Mouse (Mus musculus): ENCODE data around the gene Cox5b. TPM values are rescaled to one million over a fixed set of nuclear protein-coding genes. Genes with fewer than 3 reads are reported as not detected.

Cox5b gene
- total RNA-seq, 4 experiments from 2014 or later, result 864 to 1,112 (median 950) TPM

- peak; percentile 62 to 64 for DNase-seq (ENCODE audit: low spot score in 2 of 2)
These were observed 7.3 kb upstream of the Cox5b start for GRCm38 (mm10) chr1:36683810-36684467.

DNA sequence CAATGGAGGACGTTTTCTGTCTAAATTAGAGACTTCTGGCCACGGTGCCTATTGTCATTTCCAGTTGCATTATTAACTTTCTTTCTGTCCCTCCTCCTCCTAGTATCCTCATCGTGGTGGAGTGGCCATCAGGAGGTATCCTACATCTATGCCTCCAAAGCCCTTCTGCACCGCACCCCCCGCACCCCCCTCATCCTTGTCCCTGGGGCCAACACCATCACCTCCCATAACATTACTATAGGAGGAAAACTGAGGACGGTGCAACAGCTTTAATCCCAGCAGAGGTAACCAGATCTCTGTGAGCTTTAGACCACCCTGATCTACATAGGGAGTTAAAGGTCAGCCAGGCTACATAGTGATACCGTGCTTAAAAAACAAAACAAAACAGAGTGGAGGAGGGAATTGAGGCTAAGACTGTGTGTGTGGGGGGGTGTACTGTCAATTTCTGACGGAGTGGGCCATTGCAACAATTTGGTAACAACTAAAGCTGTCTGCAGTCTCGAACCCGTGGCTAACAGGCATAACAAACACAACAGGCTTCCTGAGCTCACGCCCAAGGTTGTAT is 496 bp upstream of the Cox5b start:
- DNase-seq (ENCODE audit: low spot score in 2 of 2), result no peak

DNA sequence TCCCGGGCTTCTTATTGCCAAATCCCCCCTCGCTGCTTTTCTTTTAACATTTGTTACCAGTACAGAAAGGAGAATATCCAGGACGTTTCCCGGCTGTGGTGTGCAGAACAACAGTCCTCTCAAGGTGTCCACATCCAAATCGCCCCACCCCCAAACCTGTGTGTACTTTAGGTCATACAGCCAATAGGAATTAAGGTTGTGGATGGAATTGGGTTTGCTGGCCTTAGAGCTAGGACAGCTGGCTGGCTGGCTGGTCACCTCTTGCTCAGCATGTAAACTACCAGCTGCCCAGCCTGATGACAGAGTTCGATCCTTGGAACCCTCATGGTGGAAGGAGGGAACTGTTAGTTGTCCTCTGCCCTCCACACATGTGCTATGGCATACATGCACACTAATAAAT is 3.6 kb downstream of the Cox5b start:
- DNase-seq (ENCODE audit: low spot score in 2 of 2), result no peak

- DNase-seq (ENCODE audit: low spot score in 2 of 2), result no peak
These were observed 5.2 kb downstream of the Cox5b start for GRCm38 (mm10) chr1:36696411-36696810.

DNA sequence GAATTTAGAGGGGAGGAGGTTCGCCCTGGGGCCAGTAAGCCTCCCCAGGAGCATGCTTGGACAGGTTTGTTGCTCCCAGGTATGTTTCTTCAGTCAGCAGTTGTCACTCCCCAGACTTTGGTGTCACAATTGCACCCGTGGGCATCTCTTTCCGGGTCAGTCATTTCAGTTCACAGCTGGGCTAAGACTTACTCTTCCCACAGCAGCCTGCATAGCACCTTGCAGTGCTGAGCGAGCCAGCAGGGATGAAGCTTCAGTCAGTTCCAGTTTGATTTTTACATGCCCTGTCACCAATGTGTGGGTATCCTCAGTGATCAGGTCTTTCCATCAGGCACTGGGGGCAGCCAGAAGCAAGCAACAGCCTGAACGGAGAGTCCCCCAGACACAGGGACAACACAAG is 5.8 kb downstream of the Cox5b start:
- no peak for DNase-seq (ENCODE audit: low spot score in 2 of 2)

GRCm38 (mm10) chr1:36707166-36707565 is 15.9 kb downstream of the Cox5b start:
- no peak for DNase-seq (ENCODE audit: low spot score in 2 of 2)

DNA sequence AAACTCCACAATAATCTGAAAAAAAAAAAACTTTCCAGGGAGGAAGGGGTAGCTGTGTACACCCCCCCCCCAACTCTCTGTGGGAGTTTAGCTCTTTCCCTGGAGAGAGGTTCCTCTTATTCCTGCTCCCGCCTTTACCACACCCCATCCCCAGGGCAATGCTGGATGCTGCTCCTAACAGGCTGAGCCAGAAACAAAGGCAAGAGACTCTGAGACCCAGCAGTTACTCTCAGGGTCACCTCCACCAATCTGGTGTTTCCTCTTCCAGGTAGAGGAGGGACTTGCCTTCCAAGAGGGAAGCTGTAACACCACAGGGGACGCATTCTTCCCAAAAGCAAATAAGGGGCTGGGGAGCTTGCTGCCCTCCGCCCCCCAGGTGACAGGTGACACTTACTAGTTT is 16.5 kb downstream of the Cox5b start:
- no peak for DNase-seq (ENCODE audit: low spot score in 2 of 2)

GRCm38 (mm10) chr1:36708626-36709025 is 17.4 kb downstream of the Cox5b start:
- no peak for DNase-seq (ENCODE audit: low spot score in 2 of 2)

DNA sequence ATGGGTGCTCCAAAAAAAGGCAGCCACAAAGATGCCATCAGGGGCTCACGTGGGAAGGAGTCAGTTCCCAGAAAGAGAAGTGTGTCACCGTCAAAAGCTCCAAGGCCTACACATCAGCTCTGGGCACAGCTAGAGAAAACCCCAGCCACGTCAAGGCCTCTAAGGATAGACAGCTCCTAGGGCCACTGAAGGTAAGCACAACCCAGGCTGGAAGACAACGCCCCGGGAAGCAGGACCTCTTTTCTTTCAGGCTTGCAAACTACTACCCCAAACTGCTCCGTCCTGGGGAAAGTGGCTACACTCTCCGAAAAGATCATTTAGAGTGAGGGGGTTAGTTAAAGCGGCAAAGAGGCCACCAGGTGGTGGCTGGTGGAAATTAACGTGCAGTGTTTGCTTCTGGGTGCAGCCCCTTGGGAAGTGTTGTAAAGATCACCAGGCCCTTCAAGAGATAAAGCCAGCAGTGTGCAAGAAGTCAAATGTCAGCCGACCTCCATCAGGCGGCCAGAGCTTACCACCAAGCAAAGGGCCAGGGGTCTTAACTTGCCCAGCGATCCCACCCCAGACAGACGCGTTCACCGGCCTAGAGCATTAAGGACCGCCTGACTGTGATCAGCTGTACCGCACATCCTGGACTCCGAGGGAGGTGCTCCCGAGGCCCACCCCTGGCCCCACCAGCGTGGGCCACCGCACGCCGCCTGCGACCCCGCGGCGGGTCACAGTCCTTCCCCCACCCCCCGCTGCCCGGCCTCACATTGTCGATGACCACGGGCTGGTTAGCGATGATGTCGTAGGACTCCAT is 18.0 kb downstream of the Cox5b start:
- peak in 1 of 2 experiments; percentile 12 for DNase-seq (ENCODE audit: low spot score in 2 of 2)

- DNase-seq (ENCODE audit: low spot score in 2 of 2), result peak; percentile 95 to 98
These were observed 18.6 kb downstream of the Cox5b start, which contains the start of gene 4933424G06Rik for GRCm38 (mm10) chr1:36709854-36710280. 4933424G06Rik (plus strand) TSS chr1:36710149.

DNA sequence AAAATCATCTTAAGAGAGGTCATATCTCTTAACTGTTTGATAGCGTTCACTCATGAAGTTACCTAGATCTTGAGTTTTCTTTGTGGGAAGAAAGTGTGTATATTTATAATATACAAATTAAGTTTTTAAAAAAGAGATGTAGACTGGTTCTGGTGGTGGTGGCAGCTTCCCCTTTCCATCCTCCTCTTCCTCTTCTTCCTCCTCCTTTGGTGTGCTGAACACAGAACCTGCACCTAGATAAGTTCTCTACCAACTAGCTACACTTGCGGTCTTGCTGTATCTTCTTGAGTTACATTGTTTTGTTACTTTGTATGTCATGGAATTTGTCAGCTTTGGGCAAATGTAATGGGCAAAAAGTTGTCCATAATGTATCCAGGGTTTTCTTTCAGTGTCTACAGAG is 19.9 kb downstream of the Cox5b start:
- DNase-seq (ENCODE audit: low spot score in 2 of 2), result no peak

DNA sequence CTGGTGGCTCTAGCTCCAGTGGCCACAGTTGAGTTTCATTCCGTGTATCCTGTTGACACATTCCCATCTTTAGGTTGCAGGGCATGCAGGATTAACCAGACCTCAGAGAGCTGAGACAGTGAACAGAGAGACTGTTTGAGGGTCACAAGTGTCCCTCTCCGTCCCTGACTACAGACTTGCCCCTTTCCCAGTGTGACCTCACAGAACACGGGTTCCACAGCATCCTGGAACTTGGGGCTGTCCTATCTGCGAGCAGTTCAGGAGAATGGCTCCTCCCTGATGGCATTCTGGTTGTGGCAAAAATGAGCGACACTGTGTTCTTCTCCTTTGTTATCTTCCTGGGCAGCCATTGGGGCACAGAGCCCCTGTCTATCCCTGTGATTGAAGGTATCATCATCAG is 23.1 kb downstream of the Cox5b start, which contains the start of gene Actr1b:
Actr1b (minus strand) TSS at position 112 of the 400 bp plus-strand sequence.
- DNase-seq (ENCODE audit: low spot score in 2 of 2), result no peak

GRCm38 (mm10) chr1:36718786-36719185 is 27.5 kb downstream of the Cox5b start:
- no peak for DNase-seq (ENCODE audit: low spot score in 2 of 2)

DNA sequence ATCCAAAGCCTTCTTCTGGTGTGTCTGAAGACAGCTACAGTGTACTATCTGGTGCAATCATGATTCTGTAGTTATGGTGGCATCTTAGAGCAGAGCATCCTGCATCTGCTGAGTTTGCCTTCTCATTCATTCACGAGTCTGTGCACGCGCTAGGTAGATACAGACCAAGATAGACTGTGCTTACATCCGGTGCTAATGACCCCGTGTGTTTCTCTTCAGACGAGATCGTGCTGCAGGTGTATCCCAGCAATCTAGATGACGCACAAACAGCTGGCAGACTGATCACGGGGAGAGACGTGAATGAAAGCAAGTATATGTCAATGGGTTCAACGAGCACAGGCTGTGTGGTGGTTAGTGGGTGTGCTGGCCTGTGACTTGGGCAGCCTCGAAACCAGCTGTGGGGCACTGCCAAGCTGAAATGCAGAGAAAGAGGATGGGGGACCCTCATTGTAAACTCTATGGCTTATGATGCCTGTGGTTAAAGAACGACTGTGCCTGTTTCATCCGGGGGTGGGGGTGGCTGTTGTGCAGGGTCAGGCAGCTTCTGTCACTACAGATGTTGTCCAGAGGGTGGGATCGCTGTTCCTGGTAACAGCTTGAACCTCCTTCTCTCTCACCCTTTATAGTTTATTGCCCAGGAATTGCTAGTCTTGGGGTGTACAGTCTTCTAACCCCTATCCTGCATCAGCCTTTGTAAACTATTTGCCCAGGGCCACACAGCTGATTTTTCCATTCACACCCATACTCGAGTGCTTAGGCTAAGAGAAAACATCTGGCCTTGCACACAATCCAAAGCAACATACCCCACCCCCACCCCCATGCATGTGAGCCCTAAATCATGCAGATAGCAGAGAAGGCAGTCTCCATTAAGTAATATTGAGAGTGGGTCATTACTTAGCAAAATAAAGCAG is 32.2 kb downstream of the Cox5b start:
- no peak for DNase-seq (ENCODE audit: low spot score in 2 of 2)

- no peak for DNase-seq (ENCODE audit: low spot score in 2 of 2)
These were observed 32.8 kb downstream of the Cox5b start for GRCm38 (mm10) chr1:36724057-36724431.

- DNase-seq (ENCODE audit: low spot score in 2 of 2), result peak; percentile 81 to 85
These were observed 46.1 kb downstream of the Cox5b start for GRCm38 (mm10) chr1:36737300-36737699.

GRCm38 (mm10) chr1:36739231-36739630 is 48.0 kb downstream of the Cox5b start:
- DNase-seq (ENCODE audit: low spot score in 2 of 2), result no peak

DNA sequence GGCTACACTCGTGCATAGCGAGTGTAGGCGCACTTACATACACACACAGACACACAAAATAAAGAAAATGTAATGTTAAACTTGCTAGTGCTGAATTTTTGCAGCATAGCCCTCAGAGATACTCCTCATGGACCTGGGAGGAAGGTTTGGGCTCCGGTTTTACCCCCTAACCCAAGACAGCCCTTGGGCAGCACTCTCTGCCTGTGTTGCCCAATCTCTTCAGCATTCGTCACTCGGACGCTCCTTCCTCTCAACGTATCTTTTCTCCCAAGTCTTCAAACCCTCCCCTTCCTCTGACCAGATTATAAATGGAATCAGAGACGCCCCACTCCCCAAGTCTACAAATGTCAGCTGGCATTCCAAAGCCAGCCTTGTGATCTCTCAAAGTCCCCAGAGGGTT is 51.8 kb downstream of the Cox5b start:
- no peak for DNase-seq (ENCODE audit: low spot score in 2 of 2)

All from gastrocnemius, adult 8-10 months (tissue).